Mouse (Mus musculus): ENCODE measurements around the gene A630089N07Rik. TPM values are rescaled to one million over a fixed set of nuclear protein-coding genes. Genes with fewer than 3 reads are reported as not detected.

Gene A630089N07Rik
- total RNA-seq, 2 experiments from 2014 or later: 18.4 to 33.1 TPM

GRCm38 (mm10) chr16:97963956-97964540, 118.2 kb downstream of the A630089N07Rik start:
- no peak for ATAC-seq (replicated peaks; ENCODE audit: low FRiP score, poor library complexity, severe bottlenecking)

- peak; percentile 90 for ATAC-seq (replicated peaks; ENCODE audit: low FRiP score, poor library complexity, severe bottlenecking)
Measured at GRCm38 (mm10) chr16:97962151-97962948, 119.9 kb downstream of the A630089N07Rik start, which contains the start of the genes C2cd2 and Zbtb21. C2cd2 (minus strand) TSS chr16:97962598. Zbtb21 (minus strand) TSS chr16:97962622.

GRCm38 (mm10) chr16:97961381-97962150, 120.7 kb downstream of the A630089N07Rik start:
- no peak for ATAC-seq (replicated peaks; ENCODE audit: low FRiP score, poor library complexity, severe bottlenecking)

- no peak for ATAC-seq (replicated peaks; ENCODE audit: low FRiP score, poor library complexity, severe bottlenecking)
Measured at GRCm38 (mm10) chr16:97960348-97960747, 121.9 kb downstream of the A630089N07Rik start.

GRCm38 (mm10) chr16:97958401-97958973, 123.8 kb downstream of the A630089N07Rik start:
- no peak for ATAC-seq (replicated peaks; ENCODE audit: low FRiP score, poor library complexity, severe bottlenecking)

- ATAC-seq (replicated peaks; ENCODE audit: low FRiP score, poor library complexity, severe bottlenecking): no peak
Measured at GRCm38 (mm10) chr16:97957626-97958025, 124.6 kb downstream of the A630089N07Rik start.

GRCm38 (mm10) chr16:97956011-97956410, 126.2 kb downstream of the A630089N07Rik start:
- no peak for ATAC-seq (replicated peaks; ENCODE audit: low FRiP score, poor library complexity, severe bottlenecking)

GRCm38 (mm10) chr16:97953300-97953699, 128.9 kb downstream of the A630089N07Rik start:
- ATAC-seq (replicated peaks; ENCODE audit: low FRiP score, poor library complexity, severe bottlenecking): peak; percentile 53

- ATAC-seq (replicated peaks; ENCODE audit: low FRiP score, poor library complexity, severe bottlenecking): peak; percentile 72
Measured at GRCm38 (mm10) chr16:97952801-97953200, 129.4 kb downstream of the A630089N07Rik start.

GRCm38 (mm10) chr16:97952371-97952770, 129.9 kb downstream of the A630089N07Rik start:
- ATAC-seq (replicated peaks; ENCODE audit: low FRiP score, poor library complexity, severe bottlenecking): no peak

Other genes with a start within 250 kb of the A630089N07Rik start
- gene Prdm15, start 230.6 kb downstream of the A630089N07Rik start, total RNA-seq (2015; ENCODE audit: low replicate concordance): 1.8 and 2.9 TPM in 2 replicates
- 0.90 and 2.5 TPM in 2 replicates for gene Prdm15, start 230.6 kb downstream of the A630089N07Rik start, total RNA-seq (2017; ENCODE audit: low replicate concordance)
- 10.8 and 13.0 TPM in 2 replicates for gene C2cd2, start 119.9 kb downstream of the A630089N07Rik start, total RNA-seq (2015; ENCODE audit: low replicate concordance)
- gene C2cd2, start 119.9 kb downstream of the A630089N07Rik start, total RNA-seq (2017; ENCODE audit: low replicate concordance): 19.0 and 26.6 TPM in 2 replicates
- gene Zbtb21, start 119.8 kb downstream of the A630089N07Rik start, total RNA-seq (2015; ENCODE audit: low replicate concordance): 1.7 and 5.0 TPM in 2 replicates
- gene Zbtb21, start 119.8 kb downstream of the A630089N07Rik start, total RNA-seq (2017; ENCODE audit: low replicate concordance): 18.7 and 38.0 TPM in 2 replicates
- gene B230307C23Rik, start 85.1 kb downstream of the A630089N07Rik start, total RNA-seq (2015; ENCODE audit: low replicate concordance): 9.0 and 14.3 TPM in 2 replicates
- 19.8 and 25.7 TPM in 2 replicates for gene B230307C23Rik, start 85.1 kb downstream of the A630089N07Rik start, total RNA-seq (2017; ENCODE audit: low replicate concordance)

Data from erythroid progenitor cell, adult 5-6 weeks (primary cell).